Mouse (Mus musculus): Measurements from ENCODE around the gene 1700109H08Rik.

DNA sequence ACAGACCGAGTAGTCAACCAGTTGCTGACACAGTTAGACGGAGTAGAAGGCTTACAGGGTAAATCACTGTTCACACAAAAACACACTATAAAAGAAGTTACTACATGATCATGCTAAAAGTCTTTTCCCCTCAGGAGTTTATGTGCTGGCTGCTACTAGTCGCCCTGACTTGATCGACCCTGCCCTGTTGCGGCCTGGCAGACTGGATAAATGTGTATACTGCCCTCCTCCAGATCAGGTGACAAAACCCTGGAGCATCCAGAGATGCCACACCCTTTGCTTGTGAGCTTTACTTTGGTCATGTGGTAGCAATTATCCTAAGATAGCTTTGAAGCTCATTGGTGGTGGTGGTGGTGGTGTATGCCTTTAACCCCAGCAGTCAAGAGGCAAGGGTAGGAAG, 58.7 kb downstream of the 1700109H08Rik start:
- no peak for TF ChIP-seq CTCF (IDR thresholded peaks at IDR 0.05; ENCODE audit: control insufficient read depth, insufficient read depth, low read length)
- TF ChIP-seq POLR2A (IDR thresholded peaks at IDR 0.05; ENCODE audit: borderline replicate concordance, control insufficient read depth, low read depth, low read length), result no peak

Data from bone marrow, adult 2 months (tissue).